Mouse (Mus musculus) kidney, embryonic 16.5 days (tissue): Measurements from ENCODE around the gene Akt2. TPM values are rescaled to one million over a fixed set of nuclear protein-coding genes. Genes with fewer than 3 reads are reported as not detected.
"Not testable (repeated sequence)": the region's sequence is repeated elsewhere in the genome, so short reads cannot be mapped to it uniquely, and the experiment has no call there.

Experiments used
- ATAC-seq: fragments of 200-750 bp; cut with Nextera tagmentation; 2 replicates; pipeline ENCODE4 v1.8.0; 2017; ENCODE audit warnings: moderate TSS enrichment; ENCODE audit not compliant: low FRiP score, low TSS enrichment
- H3K27ac ChIP-seq: fragments of 300-500 bp; sonication (generic); 2 replicates; pipeline ENCODE4 v1.5.1; 2014; ENCODE audit warnings: low read length
- H3K27me3 ChIP-seq: fragments of 300-500 bp; sonication (generic); 2 replicates; pipeline ENCODE4 v1.6.1; 2014; ENCODE audit warnings: low read length, control low read depth, mixed read lengths; ENCODE audit not compliant: insufficient read depth
- H3K36me3 ChIP-seq: fragments of 300-500 bp; sonication (generic); 2 replicates; pipeline ENCODE4 v1.6.1; 2014; ENCODE audit warnings: low read length, control low read depth, mixed read lengths; ENCODE audit not compliant: insufficient read depth
- H3K4me1 ChIP-seq: fragments of 300-500 bp; sonication (generic); 2 replicates; pipeline ENCODE4 v1.6.1; 2014; ENCODE audit warnings: low read length, control low read depth, mixed read lengths; ENCODE audit not compliant: insufficient read depth
- H3K4me2 ChIP-seq: fragments of 300-500 bp; sonication (generic); replicated peaks from 2 replicates; pipeline ENCODE4 v1.6.1; 2014; ENCODE audit warnings: low read depth, low read length
- H3K4me3 ChIP-seq: fragments of 300-500 bp; sonication (generic); 2 replicates; pipeline ENCODE4 v1.5.1; 2014; ENCODE audit warnings: mild to moderate bottlenecking, low read length
- H3K9ac ChIP-seq: fragments of 300-500 bp; sonication (generic); replicated peaks from 2 replicates; pipeline ENCODE4 v1.6.1; 2014; ENCODE audit warnings: low read length
- H3K9me3 ChIP-seq: fragments of 300-500 bp; sonication (generic); 2 replicates; pipeline ENCODE4 v1.6.1; 2016; ENCODE audit warnings: low read length, control low read depth
- WGBS: fragments of 180-500 bp; shearing (Covaris S2); extraction: QIAGEN DNeasy Blood & Tissue Kit; methylation state at CpG from one replicate; pipeline ENCODE4 v1.1.7; 2014; 5-methylcytosine and 5-hydroxymethylcytosine counted together
- polyA plus RNA-seq: library from polyadenylated mRNA; unstranded; fragments of >200 nt; fragmentation: Nextera tagmentation; extraction: Ambion mirVana; gene quantifications from 2 replicates; pipeline ENCODE4 v1.2.1, GENCODE M21; 2015

The Akt2 gene
- polyA plus RNA-seq, 1 experiment from 2014 or later, result 110 TPM

GRCm38 (mm10) chr7:27631439-27631838 is 40.1 kb downstream of the Akt2 start:
- H3K9ac ChIP-seq, result no peak overlapping the region
- ATAC-seq, result no peak
- no peak overlapping the region for H3K4me3 ChIP-seq
- H3K36me3 ChIP-seq, result peaks cover 65% of the 10 kb centered on the region
- WGBS, result 92% methylated on average over 4 of the region's 4 CpGs
- no peaks in the 10 kb centered on the region for H3K9me3 ChIP-seq
- H3K27me3 ChIP-seq, result no peaks in the 10 kb centered on the region
- H3K27ac ChIP-seq, result no peak overlapping the region
- no peaks in the 10 kb centered on the region for H3K4me1 ChIP-seq
- H3K4me2 ChIP-seq, result no peak overlapping the region

- no peaks in the 10 kb centered on the region for H3K27me3 ChIP-seq
- H3K9me3 ChIP-seq, result no peaks in the 10 kb centered on the region
- H3K4me1 ChIP-seq, result no peaks in the 10 kb centered on the region
- WGBS, result 95% methylated on average over 6 of the region's 6 CpGs
- H3K9ac ChIP-seq, result no peak overlapping the region
- no peak overlapping the region for H3K4me2 ChIP-seq
- ATAC-seq, result no peak
- peaks cover 65% of the 10 kb centered on the region for H3K36me3 ChIP-seq
- H3K27ac ChIP-seq, result no peak overlapping the region
- no peak overlapping the region for H3K4me3 ChIP-seq
Measured at GRCm38 (mm10) chr7:27633166-27633565, 41.8 kb downstream of the Akt2 start.

- H3K4me2 ChIP-seq, result no peak overlapping the region
- no peak for ATAC-seq
- H3K27me3 ChIP-seq, result no peaks in the 10 kb centered on the region
- no peak overlapping the region for H3K9ac ChIP-seq
- WGBS, result 93% methylated on average over 6 of the region's 6 CpGs
- no peaks in the 10 kb centered on the region for H3K9me3 ChIP-seq
- no peak overlapping the region for H3K4me3 ChIP-seq
- peaks cover 55% of the 10 kb centered on the region for H3K36me3 ChIP-seq
- H3K27ac ChIP-seq, result no peak overlapping the region
- H3K4me1 ChIP-seq, result no peaks in the 10 kb centered on the region
Measured at GRCm38 (mm10) chr7:27634691-27635090, 43.3 kb downstream of the Akt2 start.

GRCm38 (mm10) chr7:27635094-27635493 is 43.7 kb downstream of the Akt2 start:
- not testable (repeated sequence) for H3K9ac ChIP-seq, H3K9me3 ChIP-seq, H3K4me3 ChIP-seq, H3K4me2 ChIP-seq, H3K27ac ChIP-seq, H3K27me3 ChIP-seq, ATAC-seq, H3K4me1 ChIP-seq
- peaks cover 59% of the 10 kb centered on the region for H3K36me3 ChIP-seq
- WGBS, result 98% methylated on average over 2 of the region's 2 CpGs

GRCm38 (mm10) chr7:27644471-27644870 is 53.1 kb downstream of the Akt2 start:
- ATAC-seq, result no peak
- Histone ChIP-seq H3K27ac (no peak overlapping the region), H3K27me3 (no peaks in the 10 kb centered on the region), H3K36me3 (0 out of 2 replicates have a peak, but pooled peaks cover 5% of the 10 kb centered on the region), H3K9ac (no peak overlapping the region), H3K4me1 (no peaks in the 10 kb centered on the region), H3K4me2 (no peak overlapping the region), H3K4me3 (no peak overlapping the region), H3K9me3 (no peaks in the 10 kb centered on the region)
- WGBS, result 42% methylated on average over 1 of the region's 1 CpGs

- Histone ChIP-seq H3K36me3 (no peaks in the 10 kb centered on the region), H3K4me3 (no peak overlapping the region), H3K9ac (no peak overlapping the region), H3K27ac (no peak overlapping the region), H3K4me2 (no peak overlapping the region), H3K4me1 (no peaks in the 10 kb centered on the region), H3K9me3 (no peaks in the 10 kb centered on the region), H3K27me3 (no peaks in the 10 kb centered on the region)
- WGBS, result 80% methylated on average over 7 of the region's 7 CpGs
- ATAC-seq, result no peak
Measured at GRCm38 (mm10) chr7:27646516-27646915, 55.2 kb downstream of the Akt2 start.

GRCm38 (mm10) chr7:27647281-27648002 is 56.1 kb downstream of the Akt2 start:
- H3K27me3 ChIP-seq, result peaks cover 4% of the 10 kb centered on the region
- H3K4me1 ChIP-seq, result no peaks in the 10 kb centered on the region
- H3K4me2 ChIP-seq, result no peak overlapping the region
- no peaks in the 10 kb centered on the region for H3K36me3 ChIP-seq
- no peak overlapping the region for H3K27ac ChIP-seq
- H3K4me3 ChIP-seq, result no peak overlapping the region
- WGBS, result 76% methylated on average over 6 of the region's 6 CpGs
- no peak for ATAC-seq
- no peaks in the 10 kb centered on the region for H3K9me3 ChIP-seq
- H3K9ac ChIP-seq, result no peak overlapping the region

GRCm38 (mm10) chr7:27649723-27650122 is 58.4 kb downstream of the Akt2 start:
- Histone ChIP-seq H3K4me2 (no peak overlapping the region), H3K9me3 (no peaks in the 10 kb centered on the region), H3K4me3 (no peak overlapping the region), H3K27ac (no peak overlapping the region), H3K36me3 (no peaks in the 10 kb centered on the region), H3K9ac (no peak overlapping the region), H3K27me3 (peaks cover 27% of the 10 kb centered on the region), H3K4me1 (peaks cover 6% of the 10 kb centered on the region; the same call in 1 of the 2 replicates)
- ATAC-seq, result no peak; the same call in 1 of the 2 replicates
- 90% methylated on average over 11 of the region's 11 CpGs for WGBS

GRCm38 (mm10) chr7:27650949-27651348 is 59.6 kb downstream of the Akt2 start:
- Histone ChIP-seq H3K4me2 (peak overlapping the region; percentile 36), H3K27ac (no peak overlapping the region), H3K9me3 (no peaks in the 10 kb centered on the region), H3K4me1 (peaks cover 6% of the 10 kb centered on the region; the same call in 1 of the 2 replicates), H3K4me3 (peak overlapping the region; percentile 22), H3K27me3 (peaks cover 39% of the 10 kb centered on the region), H3K36me3 (no peaks in the 10 kb centered on the region), H3K9ac (no peak overlapping the region)
- 4% methylated on average over 10 of the region's 10 CpGs for WGBS
- no peak for ATAC-seq

GRCm38 (mm10) chr7:27653681-27654437 is 62.5 kb downstream of the Akt2 start, which contains the start of gene Ttc9b:
Gene Ttc9b, plus strand, starts transcription at chr7:27653915.
- WGBS, result 6% methylated on average over 54 of the region's 62 CpGs
- H3K27me3 ChIP-seq, result peaks cover 51% of the 10 kb centered on the region
- no peaks in the 10 kb centered on the region for H3K9me3 ChIP-seq
- H3K9ac ChIP-seq, result no peak within 1 kb of the TSS
- no peak within 1 kb of the TSS for H3K27ac ChIP-seq
- H3K4me3 ChIP-seq, result peak within 1 kb of the TSS; percentile 25
- peak; percentile 49; the same call in 1 of the 2 replicates for ATAC-seq
- H3K36me3 ChIP-seq, result no peaks in the 10 kb centered on the region
- peak within 1 kb of the TSS; percentile 45 for H3K4me2 ChIP-seq
- H3K4me1 ChIP-seq, result peaks cover 9% of the 10 kb centered on the region
